8 mouse cellular contexts compared by ENCODE assay signal in the genomic region with DNA sequence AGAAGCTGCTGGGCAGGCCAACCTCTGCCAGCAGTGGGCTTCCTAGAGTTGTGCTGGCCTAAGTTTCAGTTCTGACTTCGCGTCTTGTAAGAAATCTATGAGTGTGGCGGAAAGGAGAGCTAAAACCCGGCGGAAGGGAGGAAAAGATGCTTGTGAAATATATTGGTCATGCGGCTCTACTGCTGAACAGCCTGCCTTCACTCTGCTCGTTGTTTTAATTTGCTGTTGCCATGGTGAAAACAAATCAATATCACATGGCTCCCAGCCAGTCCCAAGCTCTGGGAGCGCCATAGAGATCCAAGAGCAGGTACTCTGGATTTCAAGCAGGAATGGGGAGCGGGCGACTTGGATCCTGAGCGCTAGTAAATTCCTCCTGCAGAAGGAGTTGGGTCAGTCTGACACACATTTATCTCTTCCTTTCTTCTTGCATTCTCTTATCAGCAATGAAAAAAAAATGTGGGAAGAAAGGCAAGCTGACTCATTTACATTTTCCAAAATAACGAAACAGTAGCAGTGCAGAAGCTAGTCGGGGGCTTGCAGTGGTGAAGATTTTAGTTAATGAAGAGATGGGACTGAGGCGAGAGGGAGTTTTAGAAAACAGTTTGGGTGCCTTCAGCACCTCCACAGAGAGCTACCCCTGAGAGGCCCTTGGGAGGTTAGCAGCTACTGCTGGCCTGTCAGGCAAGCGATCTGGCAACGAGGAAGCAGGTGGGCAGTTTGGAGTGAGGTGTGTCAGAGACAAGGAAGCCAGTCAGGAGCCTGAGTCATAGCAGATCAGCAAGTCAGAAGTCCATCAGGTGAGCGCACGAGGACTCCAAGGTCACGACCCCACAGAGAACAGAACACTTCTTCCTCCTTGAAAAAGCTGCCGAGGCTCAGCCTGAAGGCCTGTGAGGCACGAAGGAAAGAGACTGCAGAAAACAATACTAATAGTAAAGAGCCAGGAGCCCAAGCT. TPM values are rescaled to one million over a fixed set of nuclear protein-coding genes. Genes with fewer than 3 reads are reported as not detected.
A peak's percentile ranks its signal among the peaks of the same experiment; 100 is the strongest.
DNase-seq lines count a peak whose midpoint lies in the region; ATAC-seq and TF ChIP-seq lines count a peak whose summit lies in the region.

No protein-coding gene starts in this region.

- DNase-seq in right cerebral cortex, postnatal 4 days: peak; percentile 41
- no peak for DNase-seq in right cerebral cortex, postnatal 36 days (ENCODE audit: low spot score in 2 of 2)
- DNase-seq in adipocyte (ENCODE audit: low spot score): peak; percentile 74
- no peak for DNase-seq in cerebellum, postnatal 4 days (ENCODE audit: low spot score in 2 of 2)

- H3ac ChIP-seq in myocyte (ENCODE audit: control insufficient read depth, insufficient read length): peak overlapping the region; percentile 48

- no peak overlapping the region for H3K4me3 ChIP-seq in forebrain, embryonic 12.5 days (replicated peaks)
- H3K4me3 ChIP-seq in hindbrain, embryonic 16.5 days (ENCODE audit: low read length): peak overlapping the region; percentile 29
- peak overlapping the region; percentile 76 for H3K4me3 ChIP-seq in liver, embryonic 12.5 days
- peak overlapping the region; percentile 85 for H3K4me3 ChIP-seq in myocyte

- 0 out of 2 replicates have a peak, but pooled peaks have one; percentile 24 for ATAC-seq in forebrain, embryonic 12.5 days (ENCODE audit: low FRiP score)
- ATAC-seq in hindbrain, embryonic 16.5 days: no peak
- ATAC-seq in liver, embryonic 12.5 days: peak; percentile 7

- H3K9me3 ChIP-seq in forebrain, embryonic 12.5 days: no peaks in the 10 kb centered on the region
- no peaks in the 10 kb centered on the region for H3K9me3 ChIP-seq in hindbrain, embryonic 16.5 days (ENCODE audit: control insufficient read depth, low read length)
- no peaks in the 10 kb centered on the region for H3K9me3 ChIP-seq in liver, embryonic 12.5 days (replicated peaks)

- TF ChIP-seq POLR2A in myocyte (IDR thresholded peaks at IDR 0.05; ENCODE audit: insufficient read length, low read depth): no peak

- 0 out of 2 replicates have a peak overlapping the region, but pooled peaks have one; percentile 18 for H3K9ac ChIP-seq in forebrain, embryonic 12.5 days
- peak overlapping the region; percentile 54 for H3K9ac ChIP-seq in hindbrain, embryonic 16.5 days (ENCODE audit: low read depth, low read length)
- peak overlapping the region; percentile 78 for H3K9ac ChIP-seq in liver, embryonic 12.5 days

- H3K79me2 ChIP-seq in myocyte (ENCODE audit: control insufficient read depth, insufficient read depth): peaks cover 80% of the 10 kb centered on the region

- H3K27me3 ChIP-seq in forebrain, embryonic 12.5 days: no peaks in the 10 kb centered on the region; the same call in 1 of the 2 replicates
- H3K27me3 ChIP-seq in hindbrain, embryonic 16.5 days (replicated peaks; ENCODE audit: control insufficient read depth, insufficient read depth, low read length): no peaks in the 10 kb centered on the region
- H3K27me3 ChIP-seq in liver, embryonic 12.5 days (replicated peaks): no peaks in the 10 kb centered on the region
- H3K27me3 ChIP-seq in myocyte (ENCODE audit: control insufficient read depth, insufficient read depth, insufficient read length): no peaks in the 10 kb centered on the region

- no peaks in the 10 kb centered on the region for H3K36me3 ChIP-seq in forebrain, embryonic 12.5 days (replicated peaks)
- no peaks in the 10 kb centered on the region for H3K36me3 ChIP-seq in hindbrain, embryonic 16.5 days (ENCODE audit: control insufficient read depth, insufficient read depth, low read length)
- no peaks in the 10 kb centered on the region for H3K36me3 ChIP-seq in liver, embryonic 12.5 days
- H3K36me3 ChIP-seq in myocyte (ENCODE audit: control insufficient read depth, insufficient read depth): no peaks in the 10 kb centered on the region

- WGBS in forebrain, embryonic 12.5 days: 41% methylated on average over 21 of the region's 21 CpGs
- whole genome bisulfite sequencing in hindbrain, embryonic 16.5 days: 31% methylated on average over 21 of the region's 21 CpGs
- WGBS in liver, embryonic 12.5 days (ENCODE audit: insufficient replicate concordance): 14% methylated on average over 21 of the region's 21 CpGs

- peaks cover 48% of the 10 kb centered on the region for H3K4me1 ChIP-seq in forebrain, embryonic 12.5 days
- peaks cover 32% of the 10 kb centered on the region for H3K4me1 ChIP-seq in hindbrain, embryonic 16.5 days (ENCODE audit: control insufficient read depth, insufficient read depth, low read depth, low read length)
- peaks cover 59% of the 10 kb centered on the region for H3K4me1 ChIP-seq in liver, embryonic 12.5 days

- peak overlapping the region; percentile 65 for H3K4me2 ChIP-seq in forebrain, embryonic 12.5 days
- H3K4me2 ChIP-seq in hindbrain, embryonic 16.5 days (ENCODE audit: low read length): peak overlapping the region; percentile 79
- peak overlapping the region; percentile 82 for H3K4me2 ChIP-seq in liver, embryonic 12.5 days
- H3K4me2 ChIP-seq in myocyte (ENCODE audit: low read depth): peak overlapping the region; percentile 95

- H3K27ac ChIP-seq in forebrain, embryonic 12.5 days: peak overlapping the region; percentile 20
- H3K27ac ChIP-seq in hindbrain, embryonic 16.5 days (ENCODE audit: low read depth, low read length): peak overlapping the region; percentile 58
- peak overlapping the region; percentile 83 for H3K27ac ChIP-seq in liver, embryonic 12.5 days

TF ChIP-seq in myocyte, 11 proteins besides CTCF, POLR2A, EP300 and RAD21:
- TF ChIP-seq USF1 (IDR thresholded peaks at IDR 0.05; ENCODE audit: low read depth) (no peak), MYOG (IDR thresholded peaks at IDR 0.05; ENCODE audit: control insufficient read depth in 1 of 3, insufficient read depth in 1 of 3, insufficient read length in 2 of 3, low read depth in 2 of 3) (no peak), TCF12 (IDR thresholded peaks at IDR 0.05; ENCODE audit: insufficient read depth, poor library complexity, severe bottlenecking) (no peak), POLR2AphosphoS2 (IDR thresholded peaks at IDR 0.05; ENCODE audit: insufficient read length, low read depth) (no peak), CEBPB (IDR thresholded peaks at IDR 0.05; ENCODE audit: insufficient read depth, poor library complexity, severe bottlenecking) (no peak), TCF3 (IDR thresholded peaks at IDR 0.05; ENCODE audit: insufficient read length, low read depth) (no peak), SRF (IDR thresholded peaks at IDR 0.05; ENCODE audit: control insufficient read depth, insufficient read length, low read depth) (no peak), MYOD1 (IDR thresholded peaks at IDR 0.05; ENCODE audit: control insufficient read depth in 1 of 3, insufficient read length in 2 of 3, low read depth in 2 of 3) (no peak), E2F4 (IDR thresholded peaks at IDR 0.05; ENCODE audit: insufficient read depth) (no peak), MAX (IDR thresholded peaks at IDR 0.05; ENCODE audit: low read depth) (no peak), REST (IDR thresholded peaks at IDR 0.05; ENCODE audit: insufficient read depth, insufficient read length) (no peak)
TF ChIP-seq in myocyte: peak in this region for 0.

RNA-seq across cellular contexts. Expression of a gene that starts 3.1 kb away (rescaled TPM):
- 29.4 and 32.5 TPM in 2 replicates for polyA plus RNA-seq in forebrain, embryonic 12.5 days (2016; fragmentation: Nextera tagmentation; extraction: Ambion mirVana)
- polyA plus RNA-seq in hindbrain, embryonic 16.5 days (2015; fragmentation: Nextera tagmentation; extraction: Ambion mirVana): 25.4 and 29.1 TPM in 2 replicates
- 19.3 and 20.2 TPM in 2 replicates for polyA plus RNA-seq in liver, embryonic 12.5 days (2016; fragmentation: Nextera tagmentation; extraction: Ambion mirVana)
- 38.5 TPM for polyA plus RNA-seq in myocyte (2012; fragmentation: generic; extraction: Trizol)

Comparison
In these comparisons a context has a peak if more than half of its experiments do, and no peak if none do; other contexts are left out.
1. DNase-seq: peak in right cerebral cortex, postnatal 4 days (single experiment) and adipocyte (single experiment); none in right cerebral cortex, postnatal 36 days (0 of 2) and cerebellum, postnatal 4 days (0 of 2).
2. H3K27ac ChIP-seq: peak in every context shown above with its lines; median percentile 83 in liver, embryonic 12.5 days; 58 in hindbrain, embryonic 16.5 days; 20 in forebrain, embryonic 12.5 days.
3. H3K9ac ChIP-seq: peak in every context shown above with its lines; median percentile 78 in liver, embryonic 12.5 days; 54 in hindbrain, embryonic 16.5 days; 18 in forebrain, embryonic 12.5 days.
4. Peak in every context shown above with its lines, with median percentiles within 50 percentile points of each other: H3K4me2 ChIP-seq.